Mouse (Mus musculus): ENCODE data around the gene Asb9. TPM values are rescaled to one million over a fixed set of nuclear protein-coding genes. Genes with fewer than 3 reads are reported as not detected.
A peak's percentile ranks its signal among the peaks of the same experiment; 100 is the strongest.

The Asb9 gene
- total and polyA plus RNA-seq, 2 experiments from 2014 or later = not detected

GRCm38 (mm10) chrX:164526566-164526965 lies 20.4 kb downstream of the Asb9 start:
- ATAC-seq = no peak
- Histone ChIP-seq H3K27me3 (ENCODE audit: insufficient read depth, low read length) (no peaks in the 10 kb centered on the region), H3K27ac (no peak overlapping the region), H3K4me3 (ENCODE audit: low read length) (no peak overlapping the region), H3K4me2 (ENCODE audit: low read depth, low read length) (no peak overlapping the region), H3K4me1 (ENCODE audit: insufficient read depth, low read length) (no peaks in the 10 kb centered on the region), H3K36me3 (ENCODE audit: insufficient read depth, low read length) (no peaks in the 10 kb centered on the region), H3K9me3 (ENCODE audit: low read length) (no peaks in the 10 kb centered on the region), H3K9ac (replicated peaks; ENCODE audit: low read length) (no peak overlapping the region)
- WGBS = 33% methylated on average over 1 of the region's 1 CpGs
- DNase-seq (ENCODE audit: low spot score) = no peak
- TF ChIP-seq CTCF (IDR thresholded peaks at IDR 0.05; ENCODE audit: low read depth) = no peak

GRCm38 (mm10) chrX:164541436-164542317 lies 35.5 kb downstream of the Asb9 start:
- peak; percentile 59 for TF ChIP-seq CTCF (IDR thresholded peaks at IDR 0.05; ENCODE audit: low read depth)
- 32% methylated on average over 11 of the region's 11 CpGs for WGBS
- no peak overlapping the region for H3K9ac ChIP-seq (replicated peaks; ENCODE audit: low read length)
- H3K9me3 ChIP-seq (ENCODE audit: low read length) = no peaks in the 10 kb centered on the region
- H3K4me3 ChIP-seq (ENCODE audit: low read length) = no peak overlapping the region
- no peaks in the 10 kb centered on the region for H3K36me3 ChIP-seq (ENCODE audit: insufficient read depth, low read length)
- ATAC-seq (0 out of 2 replicates have a peak, but pooled peaks have one; percentile 35), DNase-seq (ENCODE audit: low spot score) (peak; percentile 87)
- H3K27me3 ChIP-seq (ENCODE audit: insufficient read depth, low read length) = no peaks in the 10 kb centered on the region
- H3K27ac ChIP-seq = no peak overlapping the region
- peak overlapping the region; percentile 27; the same call in 1 of the 2 replicates for H3K4me2 ChIP-seq (ENCODE audit: low read depth, low read length)
- H3K4me1 ChIP-seq (ENCODE audit: insufficient read depth, low read length) = no peaks in the 10 kb centered on the region

- peak; percentile 53 for DNase-seq (ENCODE audit: low spot score)
- Histone ChIP-seq H3K27me3 (ENCODE audit: insufficient read depth, low read length) (no peaks in the 10 kb centered on the region), H3K9me3 (ENCODE audit: low read length) (no peaks in the 10 kb centered on the region), H3K27ac (no peak overlapping the region), H3K4me1 (ENCODE audit: insufficient read depth, low read length) (no peaks in the 10 kb centered on the region), H3K9ac (replicated peaks; ENCODE audit: low read length) (no peak overlapping the region), H3K4me2 (ENCODE audit: low read depth, low read length) (no peak overlapping the region), H3K4me3 (ENCODE audit: low read length) (no peak overlapping the region), H3K36me3 (ENCODE audit: insufficient read depth, low read length) (no peaks in the 10 kb centered on the region)
- WGBS = 40% methylated on average over 1 of the region's 1 CpGs
- ATAC-seq = no peak
- no peak for TF ChIP-seq CTCF (IDR thresholded peaks at IDR 0.05; ENCODE audit: low read depth)
Observed at GRCm38 (mm10) chrX:164570195-164570594, 64.1 kb downstream of the Asb9 start.

DNA sequence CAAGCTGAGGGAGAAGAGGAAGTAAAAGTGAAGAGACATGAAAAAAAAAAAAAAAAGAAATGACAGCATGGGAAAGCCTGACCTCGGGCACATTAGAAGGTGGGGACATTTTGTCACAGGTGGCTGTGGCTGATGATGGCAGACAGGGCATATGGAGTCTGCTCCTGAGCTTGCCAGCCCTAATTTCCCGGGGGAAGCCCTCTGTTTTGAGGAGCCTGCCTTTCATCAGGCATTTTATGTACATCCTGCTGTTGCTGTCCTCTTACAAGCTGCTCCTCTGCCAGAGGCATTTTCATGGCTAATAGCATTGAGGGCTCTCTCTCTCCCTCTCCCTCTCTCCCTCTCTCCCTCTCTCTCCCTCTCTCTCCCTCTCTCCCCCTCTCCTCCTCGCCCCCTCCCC lies 70.8 kb downstream of the Asb9 start:
- no peaks in the 10 kb centered on the region for H3K4me1 ChIP-seq (ENCODE audit: insufficient read depth, low read length)
- no peak overlapping the region for H3K27ac ChIP-seq
- no peak overlapping the region for H3K4me2 ChIP-seq (ENCODE audit: low read depth, low read length)
- 49% methylated on average over 3 of the region's 3 CpGs for WGBS
- DNase-seq (ENCODE audit: low spot score) (peak; percentile 64), ATAC-seq (peak; percentile 29; the same call in 1 of the 2 replicates)
- H3K4me3 ChIP-seq (ENCODE audit: low read length) = no peak overlapping the region
- H3K9me3 ChIP-seq (ENCODE audit: low read length) = no peaks in the 10 kb centered on the region
- no peaks in the 10 kb centered on the region for H3K36me3 ChIP-seq (ENCODE audit: insufficient read depth, low read length)
- no peaks in the 10 kb centered on the region for H3K27me3 ChIP-seq (ENCODE audit: insufficient read depth, low read length)
- no peak for TF ChIP-seq CTCF (IDR thresholded peaks at IDR 0.05; ENCODE audit: low read depth)
- H3K9ac ChIP-seq (replicated peaks; ENCODE audit: low read length) = no peak overlapping the region

Other genes starting within 250 kb of the Asb9 start
- gene Bmx, start 248.1 kb upstream of the Asb9 start, total RNA-seq (2014; rRNA removed) = 0.89 and 1.0 TPM in 2 replicates
- gene Bmx, start 248.1 kb upstream of the Asb9 start, polyA plus RNA-seq (2015; fragmentation: Nextera tagmentation; extraction: Ambion mirVana) = 0.39 and 0.49 TPM in 2 replicates
- gene Pir, start 237.0 kb upstream of the Asb9 start, total RNA-seq (2014; rRNA removed) = 0.65 and 0.94 TPM in 2 replicates
- gene Pir, start 237.0 kb upstream of the Asb9 start, polyA plus RNA-seq (2015; fragmentation: Nextera tagmentation; extraction: Ambion mirVana) = 7.8 and 8.4 TPM in 2 replicates
- gene Vegfd, start 132.9 kb upstream of the Asb9 start, total RNA-seq (2014; rRNA removed) = not detected in 2 replicates
- 0.29 and 0.33 TPM in 2 replicates for gene Vegfd, start 132.9 kb upstream of the Asb9 start, polyA plus RNA-seq (2015; fragmentation: Nextera tagmentation; extraction: Ambion mirVana)
- 2.4 and 3.4 TPM in 2 replicates for gene Piga, start 86.5 kb upstream of the Asb9 start, total RNA-seq (2014; rRNA removed)
- 3.0 and 3.1 TPM in 2 replicates for gene Piga, start 86.5 kb upstream of the Asb9 start, polyA plus RNA-seq (2015; fragmentation: Nextera tagmentation; extraction: Ambion mirVana)
- not detected in 2 replicates for gene Asb11, start 69.3 kb upstream of the Asb9 start, total RNA-seq (2014; rRNA removed)
- not detected in 2 replicates for gene Asb11, start 69.3 kb upstream of the Asb9 start, polyA plus RNA-seq (2015; fragmentation: Nextera tagmentation; extraction: Ambion mirVana)